Mouse (Mus musculus) heart, adult 2 months (tissue): ENCODE results near the gene Vezf1. TPM values are rescaled to one million over a fixed set of nuclear protein-coding genes. Genes with fewer than 3 reads are reported as not detected.

ENCODE experiments used
- DNase-seq, 2 experiments: peaks; one replicate each; pipeline ENCODE4 v3.0.0; 2021
- H3K27ac ChIP-seq: fragments of 200-600 bp; 2 replicates; pipeline ENCODE4 v1.8.1; 2022
- H3K27me3 ChIP-seq: fragments of 200-500 bp; 2 replicates; pipeline ENCODE4 v1.6.1; 2012; ENCODE audit warnings: mild to moderate bottlenecking, low read length, inconsistent platforms, mixed read lengths; ENCODE audit not compliant: control insufficient read depth, insufficient read depth
- H3K36me3 ChIP-seq: fragments of 200-500 bp; 2 replicates; pipeline ENCODE4 v1.6.1; 2012; ENCODE audit warnings: low read length, inconsistent platforms; ENCODE audit not compliant: control insufficient read depth, insufficient read depth
- H3K4me1 ChIP-seq: fragments of 200-500 bp; 2 replicates; pipeline ENCODE4 v1.6.1; 2011; ENCODE audit warnings: low read length; ENCODE audit not compliant: control insufficient read depth, insufficient read depth
- H3K4me3 ChIP-seq: fragments of 200-600 bp; 2 replicates; pipeline ENCODE4 v1.8.1; 2022
- H3K79me2 ChIP-seq: fragments of 200-500 bp; replicated peaks from 2 replicates; pipeline ENCODE4 v1.6.1; 2012; ENCODE audit warnings: mild to moderate bottlenecking, inconsistent platforms, low read length, moderate library complexity, mixed read lengths; ENCODE audit not compliant: control insufficient read depth, insufficient read depth
- H3K9ac ChIP-seq: fragments of 200-500 bp; 2 replicates; pipeline ENCODE4 v1.6.1; 2012; ENCODE audit warnings: low read depth, mild to moderate bottlenecking, control low read depth, inconsistent platforms, low read length, mixed read lengths
- CTCF ChIP-seq: fragments of 200-600 bp; IDR thresholded peaks from 2 replicates; pipeline ENCODE4 v1.8.1; 2022; ENCODE audit warnings: antibody characterized with exemption, mild to moderate bottlenecking, moderate library complexity
- EP300 ChIP-seq: fragments of 200-500 bp; IDR thresholded peaks from 2 replicates; pipeline ENCODE4 v1.6.1; 2011; ENCODE audit warnings: low read depth, low read length, control low read depth; ENCODE audit not compliant: insufficient read depth
- POLR2A ChIP-seq: fragments of 200-500 bp; IDR thresholded peaks from 2 replicates; pipeline ENCODE4 v1.6.1; 2011; ENCODE audit warnings: mild to moderate bottlenecking, low read depth, low read length, control low read depth; ENCODE audit not compliant: insufficient read depth
- WGBS: fragments of 180-500 bp; shearing (Covaris S2); methylation state at CpG from one replicate; pipeline ENCODE4 v1.1.7; 2018; 5-methylcytosine and 5-hydroxymethylcytosine counted together
- intact Hi-C: fragments of 180-260 bp; cut with DNase I; formaldehyde crosslinking; loops from one replicate; pipeline ENCODE4 v1.15.1; 2025
- polyA plus RNA-seq: library from polyadenylated mRNA; depleted of rRNA; stranded (reverse); fragments of >200 nt; gene quantifications from 2 replicates; pipeline ENCODE4 v1.2.3, GENCODE M21; 2012
- total RNA-seq, 2 experiments: library from RNA; stranded (reverse); gene quantifications; 2 replicates each; pipeline ENCODE4 v1.2.3; 2021

The Vezf1 gene
- total and polyA plus RNA-seq, 3 experiments, result 22.6 to 49.8 (median 37.9) TPM

DNA sequence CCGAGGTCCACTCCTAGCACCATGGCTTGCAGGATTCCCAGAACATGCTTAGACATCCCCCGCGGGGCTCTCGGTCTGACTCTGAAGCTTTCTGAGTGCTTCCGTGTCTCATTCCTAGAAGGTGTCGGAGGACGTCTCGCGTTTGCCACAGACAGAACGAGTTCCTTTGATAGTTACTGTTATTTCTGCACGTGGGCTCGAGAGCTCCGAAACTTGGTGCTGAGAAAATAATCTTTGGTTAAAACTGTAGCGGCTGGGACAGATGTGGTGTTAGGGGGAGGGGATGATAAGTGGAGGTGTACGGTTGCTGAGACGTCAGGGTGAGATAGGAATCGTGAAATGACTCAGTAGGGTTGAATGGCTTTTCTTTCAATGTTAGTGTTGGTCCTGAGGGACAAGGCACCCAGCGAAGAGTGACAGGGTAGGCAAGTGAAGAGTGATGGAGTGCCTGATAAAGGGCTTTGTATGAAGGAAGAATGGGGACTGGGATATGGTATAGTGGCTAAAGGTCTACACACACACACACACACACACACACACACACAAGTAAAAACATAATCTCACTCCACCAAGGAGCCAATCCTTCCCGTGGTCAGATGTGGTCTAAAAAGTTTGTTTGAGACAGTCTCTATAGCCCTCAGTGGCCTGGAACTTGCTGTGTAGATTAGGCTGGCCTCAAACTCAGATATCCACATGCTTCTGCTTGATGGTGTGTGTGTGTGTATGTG lies 35.3 kb downstream of the Vezf1 start:
- DNase-seq, result peak in 1 of 2 experiments; percentile 3
- Histone ChIP-seq H3K9ac (no peak overlapping the region), H3K36me3 (peaks cover 9% of the 10 kb centered on the region; the same call in 1 of the 2 replicates), H3K79me2 (peaks cover 3% of the 10 kb centered on the region; the same call in 1 of the 2 replicates), H3K27me3 (no peaks in the 10 kb centered on the region), H3K4me3 (no peak overlapping the region), H3K4me1 (peaks cover 25% of the 10 kb centered on the region), H3K27ac (no peak overlapping the region)
- intact Hi-C loops, result no loop called here
- 75% methylated on average over 19 of the region's 19 CpGs for WGBS
- TF ChIP-seq POLR2A, result no peak
- no peak for TF ChIP-seq CTCF
- TF ChIP-seq EP300, result no peak

DNA sequence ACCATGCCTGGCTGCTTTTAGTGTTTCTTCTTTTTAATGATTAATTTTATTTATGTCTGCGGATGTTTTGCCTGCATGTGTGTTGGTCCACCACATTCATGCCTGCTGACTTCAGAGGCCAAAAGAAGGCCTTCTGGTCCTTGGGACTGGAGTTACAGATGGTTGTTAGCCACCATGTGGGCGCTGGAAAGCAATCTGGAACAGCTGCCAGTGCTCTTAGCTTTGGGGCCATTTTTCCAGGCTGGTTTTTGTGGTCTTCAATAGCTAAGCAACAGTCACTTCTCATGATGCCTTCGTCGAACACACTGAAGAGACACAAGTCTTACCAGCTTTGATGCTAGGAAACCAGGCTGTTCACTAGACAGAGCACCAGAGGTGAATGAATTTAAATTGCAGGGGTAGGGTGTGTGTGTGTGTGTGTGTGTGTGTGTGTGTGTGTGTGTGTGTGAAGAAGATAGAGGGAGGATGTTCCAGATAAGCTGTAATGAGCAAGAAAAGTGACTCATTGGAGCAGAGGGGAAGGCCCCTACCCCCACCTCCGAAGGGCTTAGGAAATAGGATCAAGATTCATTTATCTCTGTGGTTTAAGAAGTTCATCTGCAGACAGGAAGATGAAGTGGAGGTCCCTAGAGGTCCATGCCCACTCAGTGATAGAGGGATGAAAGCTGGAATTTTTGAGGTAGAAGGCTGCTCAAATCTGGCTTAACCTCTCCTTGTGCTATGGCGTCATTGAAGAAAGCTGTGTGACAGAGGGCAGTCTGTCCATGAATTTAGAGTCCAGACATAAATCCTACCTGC lies 37.6 kb downstream of the Vezf1 start:
- Histone ChIP-seq H3K9ac (no peak overlapping the region), H3K27me3 (no peaks in the 10 kb centered on the region), H3K79me2 (peaks cover 2% of the 10 kb centered on the region; the same call in 1 of the 2 replicates), H3K4me3 (no peak overlapping the region), H3K27ac (peak overlapping the region; percentile 30), H3K36me3 (peaks cover 7% of the 10 kb centered on the region; the same call in 1 of the 2 replicates), H3K4me1 (peaks cover 24% of the 10 kb centered on the region)
- DNase-seq, result peak in 1 of 2 experiments; percentile 19
- TF ChIP-seq EP300, result no peak
- WGBS, result 82% methylated on average over 6 of the region's 6 CpGs
- intact Hi-C loops, result no loop called here

DNA sequence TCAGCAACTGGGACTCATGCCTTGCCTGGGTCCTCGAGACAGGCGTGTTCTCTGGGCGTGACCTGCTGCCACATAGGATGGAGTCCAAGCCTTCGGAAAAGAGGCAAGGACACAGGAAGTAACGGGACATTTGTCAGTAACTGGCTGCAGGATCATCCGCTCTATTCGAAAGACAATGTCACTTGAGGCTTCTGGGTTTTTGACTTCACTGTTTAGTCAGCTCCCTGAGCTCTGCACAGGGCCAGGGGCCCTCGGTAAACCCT lies 38.1 kb downstream of the Vezf1 start:
- peaks cover 7% of the 10 kb centered on the region; the same call in 1 of the 2 replicates for H3K36me3 ChIP-seq
- intact Hi-C loops, result no loop called here
- no peaks in the 10 kb centered on the region for H3K27me3 ChIP-seq
- no peak overlapping the region for H3K9ac ChIP-seq
- DNase-seq, result no peak
- H3K4me3 ChIP-seq, result no peak overlapping the region
- TF ChIP-seq EP300 (no peak), POLR2A (no peak), CTCF (no peak)
- WGBS, result 43% methylated on average over 8 of the region's 8 CpGs
- peak overlapping the region; percentile 30 for H3K27ac ChIP-seq
- peaks cover 5% of the 10 kb centered on the region for H3K79me2 ChIP-seq
- peaks cover 27% of the 10 kb centered on the region for H3K4me1 ChIP-seq

DNA sequence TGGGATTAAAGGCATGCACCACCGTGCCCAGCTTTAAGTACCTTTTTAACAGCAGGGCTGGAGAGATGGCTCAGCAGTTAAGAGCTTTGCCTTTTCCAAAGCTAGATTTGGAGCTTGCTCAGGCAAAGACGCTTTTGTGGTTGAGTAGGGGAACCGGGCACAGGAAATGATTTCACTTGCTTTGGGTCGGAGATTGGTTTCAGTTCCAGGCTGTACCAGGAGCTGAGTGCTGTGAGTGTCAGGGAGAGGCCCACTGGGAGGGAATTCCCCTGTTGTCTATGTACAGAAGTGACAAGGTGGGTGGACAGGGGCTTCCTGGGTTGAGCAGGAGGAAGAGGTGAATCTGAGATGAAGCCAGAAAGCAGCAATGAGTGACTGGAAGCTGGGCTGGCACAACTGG lies 39.3 kb downstream of the Vezf1 start:
- DNase-seq, result peak in 1 of 2 experiments; percentile 64
- WGBS, result 30% methylated on average over 4 of the region's 4 CpGs
- H3K79me2 ChIP-seq, result peaks cover 6% of the 10 kb centered on the region
- peak overlapping the region; percentile 47 for H3K27ac ChIP-seq
- peaks cover 33% of the 10 kb centered on the region for H3K4me1 ChIP-seq
- peaks cover 9% of the 10 kb centered on the region; the same call in 1 of the 2 replicates for H3K36me3 ChIP-seq
- no peak overlapping the region for H3K4me3 ChIP-seq
- H3K9ac ChIP-seq, result no peak overlapping the region
- TF ChIP-seq EP300, result no peak
- TF ChIP-seq POLR2A, result no peak
- no peak for TF ChIP-seq CTCF
- no peaks in the 10 kb centered on the region for H3K27me3 ChIP-seq
- intact Hi-C loops, result no loop called here

GRCm38 (mm10) chr11:88110031-88110594 lies 42.0 kb downstream of the Vezf1 start:
- Histone ChIP-seq H3K27ac (peak overlapping the region; percentile 74), H3K9ac (0 out of 2 replicates have a peak overlapping the region, but pooled peaks have one; percentile 1), H3K79me2 (peaks cover 4% of the 10 kb centered on the region; the same call in 1 of the 2 replicates), H3K4me1 (peaks cover 50% of the 10 kb centered on the region), H3K27me3 (no peaks in the 10 kb centered on the region), H3K36me3 (peaks cover 22% of the 10 kb centered on the region), H3K4me3 (no peak overlapping the region)
- TF ChIP-seq EP300, result no peak
- no peak for TF ChIP-seq CTCF
- no peak for TF ChIP-seq POLR2A
- intact Hi-C loops, result no loop called here
- 34% methylated on average over 9 of the region's 9 CpGs for WGBS
- DNase-seq, result peak in 1 of 2 experiments; percentile 41

- H3K4me3 ChIP-seq, result no peak overlapping the region
- H3K27ac ChIP-seq, result peak overlapping the region; percentile 68
- H3K27me3 ChIP-seq, result no peaks in the 10 kb centered on the region
- H3K9ac ChIP-seq, result no peak overlapping the region
- TF ChIP-seq EP300 (no peak), POLR2A (no peak), CTCF (no peak)
- peaks cover 4% of the 10 kb centered on the region; the same call in 1 of the 2 replicates for H3K79me2 ChIP-seq
- 61% methylated on average over 13 of the region's 13 CpGs for WGBS
- intact Hi-C loops, result no loop called here
- no peak for DNase-seq
- peaks cover 54% of the 10 kb centered on the region for H3K4me1 ChIP-seq
- H3K36me3 ChIP-seq, result peaks cover 21% of the 10 kb centered on the region
These were observed 44.0 kb downstream of the Vezf1 start for GRCm38 (mm10) chr11:88112078-88112477.
